ENCODE assay signal across 9 mouse cellular contexts in the genomic region with DNA sequence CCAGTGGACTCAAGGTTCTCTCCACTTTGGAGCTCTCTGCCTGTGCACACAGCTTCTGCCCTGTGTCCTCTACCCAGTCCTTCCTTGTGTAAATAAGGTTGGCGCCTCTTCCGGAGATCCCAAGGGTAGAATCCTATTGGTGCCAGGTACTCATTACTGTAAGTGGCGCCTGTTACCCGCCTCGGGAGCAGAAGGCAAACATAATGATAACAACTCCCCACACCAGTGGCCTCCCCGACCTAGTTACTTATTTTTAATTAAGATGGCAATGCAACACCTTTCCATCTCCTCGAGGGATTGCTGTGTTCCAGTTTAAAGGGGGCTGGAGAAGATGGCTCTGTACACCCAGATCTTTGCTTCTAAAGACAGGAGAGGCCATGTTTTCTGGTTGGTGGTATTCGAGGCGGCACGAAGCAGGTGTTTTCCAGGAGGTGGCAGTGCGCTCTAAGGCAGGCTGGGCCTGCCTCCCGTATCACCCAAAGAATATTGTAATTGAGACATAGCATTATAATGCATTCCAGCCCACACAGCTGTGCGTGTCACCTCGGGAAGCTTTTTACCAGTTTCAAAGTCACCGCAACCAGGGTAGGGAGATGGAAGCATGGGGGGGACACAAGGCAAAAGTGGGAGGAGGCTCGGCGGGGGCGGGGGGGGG.
DNase-seq lines count a peak whose midpoint lies in the region; ATAC-seq and TF ChIP-seq lines count a peak whose summit lies in the region.
"Had no signal": no experiment of that assay in that cellular context is flagged by ENCODE, and none has a peak within 500 bp of the region (broad histone marks: within the 10 kb centered on the region; RNA-seq: fewer than 3 reads in every experiment).

No protein-coding gene starts in this region.

- H3K4me1 ChIP-seq in midbrain, embryonic 16.5 days (ENCODE audit: control insufficient read depth, insufficient read depth, low read length): peaks cover 12% of the 10 kb centered on the region
- no peaks in the 10 kb centered on the region for H3K4me1 ChIP-seq in stomach, postnatal 0 days (replicated peaks; ENCODE audit: control insufficient read depth, insufficient read depth)

- TF ChIP-seq EP300 in stomach, postnatal 0 days (optimal IDR thresholded peaks at IDR 0.05): no peak

- no peaks in the 10 kb centered on the region for H3K27me3 ChIP-seq in midbrain, embryonic 16.5 days (ENCODE audit: control insufficient read depth, insufficient read depth, low read depth, low read length)
- no peaks in the 10 kb centered on the region for H3K27me3 ChIP-seq in stomach, postnatal 0 days (ENCODE audit: control insufficient read depth, insufficient read depth, low read length)

- H3K4me2 ChIP-seq in midbrain, embryonic 16.5 days (ENCODE audit: low read length): no peak overlapping the region; the same call in 1 of the 2 replicates
- no peak overlapping the region for H3K4me2 ChIP-seq in stomach, postnatal 0 days (replicated peaks; ENCODE audit: low read depth)

- 51% methylated on average over 18 of the region's 18 CpGs for WGBS in midbrain, embryonic 16.5 days
- 53% methylated on average over 18 of the region's 18 CpGs for WGBS in stomach, postnatal 0 days

- H3K9me3 ChIP-seq in midbrain, embryonic 16.5 days (replicated peaks; ENCODE audit: control insufficient read depth, low read length, poor library complexity, severe bottlenecking): no peaks in the 10 kb centered on the region
- no peaks in the 10 kb centered on the region for H3K9me3 ChIP-seq in stomach, postnatal 0 days (ENCODE audit: control insufficient read depth, low read length)
- H3K9me3 ChIP-seq: megakaryocyte, embryonic 14.5 days had no signal

- ATAC-seq in midbrain, embryonic 16.5 days: peak; percentile 93
- ATAC-seq in stomach, postnatal 0 days (ENCODE audit: low FRiP score, low TSS enrichment): peak; percentile 79

- intact Hi-C loops in left cerebral cortex, postnatal 36 days (cut with DNase I): loop anchor here (1.0 kb wide), 2 partner anchors 166 to 493 kb away; no protein-coding TSS in a partner anchor

- TF ChIP-seq CTCF in stomach, postnatal 0 days (IDR thresholded peaks at IDR 0.05; ENCODE audit: low read depth): peak; percentile 82

- H3K27ac ChIP-seq in midbrain, embryonic 16.5 days (ENCODE audit: low read length): no peak overlapping the region
- H3K27ac ChIP-seq in stomach, postnatal 0 days (replicated peaks): no peak overlapping the region

- H3K4me3 ChIP-seq in midbrain, embryonic 16.5 days (ENCODE audit: low read depth, low read length): no peak overlapping the region
- H3K4me3 ChIP-seq in stomach, postnatal 0 days (ENCODE audit: low read depth, low read length): no peak overlapping the region
- H3K4me3 ChIP-seq: megakaryocyte, embryonic 14.5 days had no signal

- H3K9ac ChIP-seq in midbrain, embryonic 16.5 days (ENCODE audit: low read depth, low read length): no peak overlapping the region
- H3K9ac ChIP-seq in stomach, postnatal 0 days (ENCODE audit: low read length): no peak overlapping the region

- DNase-seq in gastrocnemius, adult 18-20 months (ENCODE audit: low spot score): peak; percentile 44
- DNase-seq in gastrocnemius, postnatal 4 days (ENCODE audit: low spot score in 2 of 2): no peak
- peak; percentile 63 to 72 for DNase-seq in cerebellum, postnatal 25 days
- DNase-seq in gastrocnemius, postnatal 25 days: peak; percentile 41
- DNase-seq in kidney, adult 11 months: peak; percentile 30
- peak; percentile 54 to 55 for DNase-seq in left cerebral cortex, postnatal 36 days (ENCODE audit: low spot score in 2 of 2)
- peak; percentile 69 for DNase-seq in stomach, postnatal 0 days (ENCODE audit: low spot score)

- no peaks in the 10 kb centered on the region for H3K36me3 ChIP-seq in midbrain, embryonic 16.5 days (ENCODE audit: control insufficient read depth, insufficient read depth, low read length)
- H3K36me3 ChIP-seq in stomach, postnatal 0 days (ENCODE audit: control insufficient read depth, insufficient read depth, low read length): no peaks in the 10 kb centered on the region

Comparison
In these comparisons a context has a peak if more than half of its experiments do, and no peak if none do; other contexts are left out.
1. DNase-seq: peak in gastrocnemius, adult 18-20 months (single experiment), cerebellum, postnatal 25 days (2 of 2), gastrocnemius, postnatal 25 days (single experiment), kidney, adult 11 months (single experiment), left cerebral cortex, postnatal 36 days (2 of 2) and stomach, postnatal 0 days (single experiment); none in gastrocnemius, postnatal 4 days (0 of 2).